Mouse (Mus musculus) MN1 (cell line): ENCODE measurements around the gene Parg.
A peak's percentile ranks its signal among the peaks of the same experiment; 100 is the strongest.

Experiments used
- DNase-seq: peaks from one replicate; pipeline ENCODE4 v3.0.0-alpha.2; 2016; ENCODE audit warnings: low spot score

Gene Parg

GRCm38 (mm10) chr14:32321732-32322685, 120.3 kb downstream of the Parg start, which contains the start of gene Ogdhl:
Ogdhl (plus strand) TSS chr14:32322019.
- peak; percentile 78 for DNase-seq

GRCm38 (mm10) chr14:32323221-32323620, 121.5 kb downstream of the Parg start:
- no peak for DNase-seq

GRCm38 (mm10) chr14:32327366-32327765, 125.6 kb downstream of the Parg start:
- no peak for DNase-seq

DNA sequence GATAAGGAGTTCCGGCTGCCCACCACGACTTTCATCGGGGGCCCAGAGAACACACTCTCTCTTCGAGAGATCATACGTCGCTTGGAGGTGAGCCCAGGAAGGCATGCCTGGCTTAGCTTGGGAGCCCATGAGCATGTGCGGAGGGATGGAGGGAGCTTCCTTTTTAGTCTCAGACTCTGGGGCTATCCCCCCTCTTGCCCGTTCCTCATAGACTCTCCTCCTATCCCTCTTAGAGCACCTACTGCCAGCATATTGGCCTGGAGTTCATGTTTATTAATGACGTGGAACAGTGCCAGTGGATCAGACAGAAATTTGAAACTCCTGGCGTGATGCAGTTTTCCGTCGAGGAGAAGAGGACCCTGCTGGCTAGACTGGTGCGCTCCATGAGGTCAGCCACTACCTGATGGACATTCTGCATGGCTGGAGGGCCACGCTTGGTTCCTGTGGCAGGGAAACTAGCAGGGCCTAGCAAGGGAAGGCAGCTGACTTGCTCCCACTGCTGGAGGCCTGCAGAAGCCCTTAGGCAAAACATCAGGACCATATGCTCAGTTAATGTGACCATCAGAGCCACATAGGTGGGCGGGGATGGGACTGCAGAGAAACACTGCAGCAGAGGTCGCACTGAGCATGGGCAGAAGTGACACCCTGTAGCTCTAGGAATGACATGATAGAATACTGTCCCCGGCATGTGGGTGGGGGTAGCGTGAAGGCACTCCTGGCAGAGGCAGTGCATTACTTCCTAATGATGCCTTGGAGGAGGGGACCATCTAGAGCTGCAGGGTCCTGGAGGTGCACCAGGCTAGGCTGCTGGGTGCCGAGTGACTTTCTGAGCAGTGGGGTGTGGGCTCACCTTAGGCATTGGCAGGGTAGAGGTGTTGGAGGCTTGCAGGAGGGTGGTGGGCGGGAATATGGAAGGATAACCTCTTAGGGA, 131.0 kb downstream of the Parg start:
- DNase-seq: no peak

- no peak for DNase-seq
Measured at GRCm38 (mm10) chr14:32336021-32336420, 134.3 kb downstream of the Parg start.

DNA sequence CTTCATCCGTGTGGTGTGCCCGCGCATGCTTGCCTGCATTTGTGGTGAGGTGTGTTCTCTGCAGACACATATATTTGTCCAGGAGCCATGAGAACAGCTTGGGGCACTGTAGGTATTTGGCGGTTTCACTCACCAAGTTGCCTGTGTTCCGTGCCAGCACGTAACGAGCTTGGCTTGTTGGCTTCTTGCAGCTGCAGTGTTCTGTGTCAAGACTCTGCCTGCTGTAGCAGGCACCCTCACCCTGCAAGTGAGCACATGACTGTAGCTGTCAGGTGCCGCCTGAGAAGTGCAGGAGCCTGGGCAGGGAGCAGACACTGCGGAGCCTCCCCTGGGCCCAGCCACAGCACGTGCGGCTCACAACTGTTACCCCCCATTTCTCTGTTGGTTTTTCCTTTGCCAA, 134.8 kb downstream of the Parg start:
- DNase-seq: no peak

DNA sequence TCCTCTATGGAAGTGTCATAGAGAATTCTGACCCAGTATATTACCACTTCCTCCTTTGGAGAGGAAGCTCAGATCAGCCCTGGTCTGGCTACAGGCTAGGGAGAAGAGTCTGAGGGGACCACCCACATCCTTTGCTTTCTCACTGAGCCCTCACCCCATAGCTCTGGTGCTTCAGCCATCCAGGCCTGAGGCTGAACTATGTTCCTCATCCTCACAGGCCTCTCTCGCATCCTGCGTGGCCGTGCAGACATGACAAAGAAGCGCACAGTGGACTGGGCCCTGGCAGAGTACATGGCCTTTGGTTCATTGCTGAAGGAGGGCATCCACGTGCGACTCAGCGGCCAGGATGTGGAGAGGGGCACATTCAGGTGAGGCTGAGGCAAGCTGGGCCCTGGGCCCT, 140.1 kb downstream of the Parg start:
- no peak for DNase-seq

DNA sequence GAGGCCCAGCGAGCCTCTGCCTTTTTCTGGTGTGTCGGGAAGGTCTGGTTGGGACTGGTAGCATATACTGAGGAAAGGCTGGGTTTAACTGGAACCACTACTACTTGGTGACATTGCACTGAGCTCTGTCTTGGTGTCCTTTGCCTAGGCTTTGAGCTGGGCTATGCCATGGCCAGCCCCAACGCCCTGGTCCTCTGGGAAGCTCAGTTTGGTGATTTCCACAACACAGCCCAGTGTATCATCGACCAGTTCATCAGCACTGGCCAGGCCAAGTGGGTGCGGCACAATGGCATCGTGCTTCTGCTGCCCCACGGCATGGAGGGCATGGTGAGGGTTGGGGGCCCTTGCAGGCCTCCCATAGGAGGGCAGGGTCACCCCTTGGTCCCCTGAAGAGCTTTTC, 142.4 kb downstream of the Parg start:
- DNase-seq: no peak

GRCm38 (mm10) chr14:32344694-32345093, 142.9 kb downstream of the Parg start:
- DNase-seq: no peak
